Mouse (Mus musculus) stomach, embryonic 14.5 days (tissue): ENCODE data around the gene Gm5475. TPM values are rescaled to one million over a fixed set of nuclear protein-coding genes. Genes with fewer than 3 reads are reported as not detected.

Source experiments
- ATAC-seq: fragments of 200-750 bp; cut with Nextera tagmentation; 2 replicates; pipeline ENCODE4 v1.8.0; 2017; ENCODE audit warnings: low read depth, moderate TSS enrichment; ENCODE audit not compliant: insufficient number of reproducible peaks, insufficient read depth, low FRiP score
- H3K27ac ChIP-seq: fragments of 300-500 bp; sonication (generic); 2 replicates; pipeline ENCODE4 v1.5.1; 2014; ENCODE audit warnings: mild to moderate bottlenecking, low read length, moderate library complexity, mixed read lengths
- H3K27me3 ChIP-seq: fragments of 300-500 bp; sonication (generic); 2 replicates; pipeline ENCODE4 v1.6.1; 2014; ENCODE audit warnings: low read length, control low read depth, mixed read lengths; ENCODE audit not compliant: control insufficient read depth, insufficient read depth
- H3K36me3 ChIP-seq: fragments of 300-500 bp; sonication (generic); 2 replicates; pipeline ENCODE4 v1.6.1; 2014; ENCODE audit warnings: mild to moderate bottlenecking, control low read depth, low read length, moderate library complexity, mixed read lengths; ENCODE audit not compliant: control insufficient read depth, insufficient read depth
- H3K4me1 ChIP-seq: fragments of 300-500 bp; sonication (generic); 2 replicates; pipeline ENCODE4 v1.6.1; 2014; ENCODE audit warnings: low read length, control low read depth, mixed read lengths; ENCODE audit not compliant: control insufficient read depth, insufficient read depth
- H3K4me2 ChIP-seq: fragments of 300-500 bp; sonication (generic); replicated peaks from 2 replicates; pipeline ENCODE4 v1.6.1; 2014; ENCODE audit warnings: low read depth, low read length, control low read depth
- H3K4me3 ChIP-seq: fragments of 300-500 bp; sonication (generic); 2 replicates; pipeline ENCODE4 v1.5.1; 2014; ENCODE audit warnings: low read depth, low read length, control low read depth
- H3K9ac ChIP-seq: fragments of 300-500 bp; sonication (generic); replicated peaks from 2 replicates; pipeline ENCODE4 v1.6.1; 2014; ENCODE audit warnings: low read depth, mild to moderate bottlenecking, control low read depth, low read length, moderate library complexity, mixed read lengths
- H3K9me3 ChIP-seq: fragments of 300-500 bp; sonication (generic); 2 replicates; pipeline ENCODE4 v1.6.1; 2016; ENCODE audit warnings: low read depth, low read length, control low read depth; ENCODE audit not compliant: control insufficient read depth
- WGBS: fragments of 180-500 bp; shearing (Covaris S2); extraction: QIAGEN DNeasy Blood & Tissue Kit; methylation state at CpG from one replicate; pipeline ENCODE4 v1.1.7; 2014; 5-methylcytosine and 5-hydroxymethylcytosine counted together
- polyA plus RNA-seq: library from polyadenylated mRNA; unstranded; fragments of >200 nt; fragmentation: Nextera tagmentation; extraction: Ambion mirVana; gene quantifications from 2 replicates; pipeline ENCODE4 v1.2.1, GENCODE M21; 2014

Gene Gm5475
- polyA plus RNA-seq, 1 experiment from 2014 or later, result not detected

- H3K27ac ChIP-seq, result no peak overlapping the region
- H3K9me3 ChIP-seq, result no peaks in the 10 kb centered on the region
- H3K4me1 ChIP-seq, result no peaks in the 10 kb centered on the region
- no peaks in the 10 kb centered on the region for H3K27me3 ChIP-seq
- no peak overlapping the region for H3K4me2 ChIP-seq
- peaks cover 3% of the 10 kb centered on the region; the same call in 1 of the 2 replicates for H3K36me3 ChIP-seq
- 55% methylated on average over 9 of the region's 9 CpGs for WGBS
- no peak overlapping the region for H3K4me3 ChIP-seq
- no peak overlapping the region for H3K9ac ChIP-seq
- ATAC-seq, result no peak
Observed at GRCm38 (mm10) chr15:100388886-100389285, 33.1 kb upstream of the Gm5475 start.

GRCm38 (mm10) chr15:100391066-100391465, 30.9 kb upstream of the Gm5475 start:
- WGBS, result 68% methylated on average over 7 of the region's 7 CpGs
- H3K4me1 ChIP-seq, result no peaks in the 10 kb centered on the region
- H3K36me3 ChIP-seq, result peaks cover 18% of the 10 kb centered on the region
- H3K27me3 ChIP-seq, result no peaks in the 10 kb centered on the region
- H3K4me3 ChIP-seq, result no peak overlapping the region
- ATAC-seq, result 0 out of 2 replicates have a peak, but pooled peaks have one; percentile 23
- H3K9ac ChIP-seq, result no peak overlapping the region
- no peak overlapping the region for H3K27ac ChIP-seq
- no peaks in the 10 kb centered on the region for H3K9me3 ChIP-seq
- H3K4me2 ChIP-seq, result no peak overlapping the region

GRCm38 (mm10) chr15:100391599-100391998, 30.3 kb upstream of the Gm5475 start:
- no peak overlapping the region for H3K4me2 ChIP-seq
- no peaks in the 10 kb centered on the region for H3K9me3 ChIP-seq
- H3K4me1 ChIP-seq, result no peaks in the 10 kb centered on the region
- ATAC-seq, result no peak
- H3K27ac ChIP-seq, result no peak overlapping the region
- no peaks in the 10 kb centered on the region for H3K27me3 ChIP-seq
- H3K4me3 ChIP-seq, result no peak overlapping the region
- no peak overlapping the region for H3K9ac ChIP-seq
- 92% methylated on average over 7 of the region's 7 CpGs for WGBS
- peaks cover 18% of the 10 kb centered on the region for H3K36me3 ChIP-seq

GRCm38 (mm10) chr15:100393016-100393415, 28.9 kb upstream of the Gm5475 start:
- WGBS, result 81% methylated on average over 11 of the region's 11 CpGs
- H3K9me3 ChIP-seq, result no peaks in the 10 kb centered on the region

GRCm38 (mm10) chr15:100395561-100395960, 26.4 kb upstream of the Gm5475 start:
- no peaks in the 10 kb centered on the region for H3K9me3 ChIP-seq
- H3K4me2 ChIP-seq, result no peak overlapping the region
- H3K9ac ChIP-seq, result no peak overlapping the region
- H3K36me3 ChIP-seq, result peaks cover 39% of the 10 kb centered on the region
- H3K27ac ChIP-seq, result no peak overlapping the region
- H3K4me3 ChIP-seq, result no peak overlapping the region
- ATAC-seq, result no peak
- 99% methylated on average over 3 of the region's 3 CpGs for WGBS
- H3K4me1 ChIP-seq, result no peaks in the 10 kb centered on the region
- H3K27me3 ChIP-seq, result no peaks in the 10 kb centered on the region

More at GRCm38 (mm10) chr15:100393016-100393415, 28.9 kb upstream of the Gm5475 start:
- no peaks in the 10 kb centered on the region for H3K27me3 ChIP-seq
- peaks cover 21% of the 10 kb centered on the region for H3K36me3 ChIP-seq
- H3K4me1 ChIP-seq, result no peaks in the 10 kb centered on the region
- ATAC-seq, result no peak
- no peak overlapping the region for H3K4me2 ChIP-seq
- H3K4me3 ChIP-seq, result no peak overlapping the region
- no peak overlapping the region for H3K9ac ChIP-seq
- no peak overlapping the region for H3K27ac ChIP-seq

- Histone ChIP-seq H3K4me1 (no peaks in the 10 kb centered on the region), H3K27me3 (no peaks in the 10 kb centered on the region), H3K36me3 (peaks cover 48% of the 10 kb centered on the region), H3K27ac (no peak overlapping the region), H3K9ac (no peak overlapping the region), H3K9me3 (no peaks in the 10 kb centered on the region), H3K4me3 (no peak overlapping the region), H3K4me2 (no peak overlapping the region)
- WGBS, result 85% methylated on average over 16 of the region's 16 CpGs
- no peak for ATAC-seq
Observed at GRCm38 (mm10) chr15:100400592-100401250, 21.2 kb upstream of the Gm5475 start.

- no peak for ATAC-seq
- 94% methylated on average over 4 of the region's 4 CpGs for WGBS
- Histone ChIP-seq H3K4me1 (no peaks in the 10 kb centered on the region), H3K4me3 (no peak overlapping the region), H3K4me2 (no peak overlapping the region), H3K36me3 (peaks cover 49% of the 10 kb centered on the region), H3K27me3 (no peaks in the 10 kb centered on the region), H3K27ac (no peak overlapping the region), H3K9ac (no peak overlapping the region), H3K9me3 (no peaks in the 10 kb centered on the region)
Observed at GRCm38 (mm10) chr15:100401811-100402210, 20.1 kb upstream of the Gm5475 start.

GRCm38 (mm10) chr15:100402347-100402746, 19.6 kb upstream of the Gm5475 start:
- H3K4me3 ChIP-seq, result no peak overlapping the region
- H3K27ac ChIP-seq, result no peak overlapping the region
- peaks cover 49% of the 10 kb centered on the region for H3K36me3 ChIP-seq
- ATAC-seq, result no peak
- H3K4me1 ChIP-seq, result no peaks in the 10 kb centered on the region
- no peak overlapping the region for H3K9ac ChIP-seq
- no peaks in the 10 kb centered on the region for H3K9me3 ChIP-seq
- 84% methylated on average over 14 of the region's 14 CpGs for WGBS
- no peak overlapping the region for H3K4me2 ChIP-seq
- H3K27me3 ChIP-seq, result no peaks in the 10 kb centered on the region

- WGBS, result 81% methylated on average over 4 of the region's 4 CpGs
- H3K9me3 ChIP-seq, result no peaks in the 10 kb centered on the region
- peaks cover 49% of the 10 kb centered on the region for H3K36me3 ChIP-seq
- no peak for ATAC-seq
- no peaks in the 10 kb centered on the region for H3K27me3 ChIP-seq
- H3K9ac ChIP-seq, result no peak overlapping the region
- H3K4me2 ChIP-seq, result no peak overlapping the region
- no peak overlapping the region for H3K27ac ChIP-seq
- H3K4me1 ChIP-seq, result no peaks in the 10 kb centered on the region
- no peak overlapping the region for H3K4me3 ChIP-seq
Observed at GRCm38 (mm10) chr15:100402798-100403197, 19.1 kb upstream of the Gm5475 start.
